Mouse (Mus musculus): ENCODE measurements around the gene Dync2h1.
"Not testable (repeated sequence)": the region's sequence is repeated elsewhere in the genome, so short reads cannot be mapped to it uniquely, and the experiment has no call there.

Dync2h1 gene

DNA sequence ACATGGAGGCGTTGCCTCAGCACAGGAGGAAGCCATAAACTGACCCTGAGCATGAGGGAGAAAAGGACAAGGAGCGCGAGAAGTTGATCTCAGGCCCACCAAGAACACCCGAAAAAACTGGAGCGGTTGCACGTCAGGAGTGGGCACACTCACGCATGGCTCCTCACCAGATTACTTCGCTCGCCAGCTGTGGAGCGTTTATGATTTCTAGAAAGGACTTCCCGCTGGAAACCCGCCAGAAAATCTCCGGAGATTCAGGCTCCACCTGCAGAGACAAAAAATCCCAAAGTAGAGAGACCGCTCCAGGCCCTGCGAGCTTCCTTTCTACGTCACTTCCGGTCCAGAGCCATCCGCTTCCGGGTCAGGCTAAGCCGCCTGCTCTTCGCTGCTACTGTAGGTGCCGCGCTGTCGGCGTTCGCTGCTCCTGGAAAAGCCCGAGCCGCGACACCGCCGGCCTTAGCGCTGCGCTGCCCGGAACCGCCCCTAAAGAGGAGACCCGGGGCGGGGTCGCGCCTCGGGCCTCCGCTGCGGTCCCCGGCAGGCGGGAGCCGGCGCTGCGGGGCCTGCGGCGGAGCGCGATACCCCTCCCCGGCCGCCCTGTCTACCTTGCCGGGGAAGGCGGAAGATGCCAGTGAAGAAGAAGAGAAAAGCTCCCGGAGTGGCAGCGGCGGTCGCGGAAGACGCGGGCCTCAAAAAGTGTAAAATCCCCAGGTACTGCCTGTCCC lies at the start of gene Dync2h1, which contains the start of gene Dcun1d5:
Gene Dync2h1 (minus strand): TSS at position 275 of the 725 bp plus-strand sequence.
Gene Dcun1d5 (plus strand): TSS at position 349 of the 725 bp plus-strand sequence.
- peak; percentile 94 for DNase-seq (ENCODE audit: low spot score)

DNA sequence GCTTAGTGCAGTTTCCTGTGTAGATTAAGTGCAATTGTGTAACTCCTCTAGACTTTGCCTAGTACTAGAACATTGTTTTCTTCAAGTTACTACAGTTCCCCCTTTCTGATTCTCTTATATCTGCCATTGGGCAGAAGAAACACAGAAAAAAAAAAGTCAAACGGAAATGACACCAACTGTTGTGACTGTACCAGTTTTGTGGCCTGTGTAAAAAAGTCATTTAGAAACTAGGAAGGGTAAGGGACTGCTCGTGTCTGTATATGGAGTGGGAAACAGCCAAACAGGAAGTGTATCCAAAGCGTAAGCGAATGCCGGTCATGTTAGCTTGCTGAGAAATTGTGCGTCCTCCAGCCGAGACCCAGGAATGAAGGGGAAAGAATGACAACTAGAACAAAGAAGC lies 37.2 kb upstream of the Dync2h1 start:
- no peak for DNase-seq (ENCODE audit: low spot score)

DNA sequence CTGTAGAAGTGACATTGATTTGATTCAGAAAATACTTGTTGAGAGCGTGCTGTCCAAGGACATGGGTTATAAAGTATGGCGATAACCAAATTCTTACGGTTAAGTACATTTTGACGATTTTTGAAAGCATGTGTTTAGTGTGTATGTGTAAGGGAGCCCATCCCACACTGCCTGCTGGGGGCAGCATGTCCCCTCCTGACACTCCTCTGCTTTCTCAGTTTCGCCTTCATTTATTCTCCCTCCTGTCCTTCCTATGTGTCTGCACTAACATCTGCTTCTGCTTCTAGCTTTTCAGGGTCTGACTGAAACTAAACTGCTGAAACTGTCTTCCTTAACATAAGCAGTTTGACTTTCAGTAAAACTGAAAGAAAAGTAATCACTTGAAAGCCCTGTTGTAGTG lies 36.8 kb upstream of the Dync2h1 start:
- DNase-seq (ENCODE audit: low spot score): no peak

DNA sequence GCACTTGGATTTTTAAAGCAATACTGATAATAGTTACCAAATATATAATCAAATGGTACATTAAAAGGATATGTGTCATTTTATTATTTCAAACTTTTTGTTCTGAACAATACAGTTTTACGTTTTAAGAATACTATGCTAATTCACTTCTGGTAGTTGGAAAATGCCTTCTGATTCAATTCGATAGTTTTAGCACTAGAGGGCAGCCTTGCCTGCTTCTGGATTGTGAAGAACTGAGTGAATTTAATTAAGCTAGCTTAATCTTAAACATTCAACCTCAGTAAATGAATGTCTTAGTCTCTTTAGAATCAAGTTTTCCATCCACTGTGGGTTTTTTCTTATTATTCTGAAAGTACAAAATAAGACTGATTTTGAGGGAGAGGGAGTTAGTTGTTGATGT lies 32.0 kb upstream of the Dync2h1 start:
- no peak for DNase-seq (ENCODE audit: low spot score)

DNA sequence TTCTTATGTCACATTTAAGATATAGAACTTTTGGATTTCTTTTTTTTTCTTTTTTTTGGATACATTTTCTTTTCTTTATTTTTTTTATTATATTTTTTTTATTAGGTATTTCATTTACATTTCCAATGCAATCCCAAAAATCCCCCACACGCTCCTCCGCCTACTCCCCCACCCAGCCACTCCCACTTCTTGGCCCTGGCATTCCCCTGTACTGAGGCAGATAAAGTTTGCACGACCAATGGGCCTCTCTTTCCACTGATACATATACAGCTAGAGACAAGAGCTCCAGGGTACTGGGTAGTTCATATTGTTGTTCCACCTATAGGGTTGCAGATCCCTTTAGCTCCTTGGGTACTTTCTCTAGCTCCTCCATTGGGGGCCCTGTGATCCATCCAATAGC lies 6.4 kb upstream of the Dync2h1 start:
- not testable (repeated sequence) for DNase-seq (ENCODE audit: low spot score)

DNA sequence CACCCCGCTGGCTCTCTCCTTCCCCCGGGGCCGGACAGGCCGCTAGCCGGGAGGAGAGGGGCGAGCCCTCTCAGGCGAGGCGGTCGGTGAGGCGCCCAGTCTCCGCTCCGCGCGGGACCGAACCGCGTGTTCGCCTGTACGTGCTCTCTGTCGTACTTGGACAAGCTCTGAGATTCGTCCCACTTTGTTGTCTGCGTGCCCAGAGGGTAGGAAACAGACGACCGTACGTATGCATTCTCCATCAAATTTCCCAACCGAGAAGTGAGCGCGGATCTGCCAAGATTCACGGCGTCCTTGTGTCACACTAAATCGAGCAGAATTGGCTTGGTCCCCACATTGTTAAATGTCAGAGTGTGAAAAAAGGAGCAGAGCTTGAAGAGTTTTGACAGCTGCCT lies 648 bp upstream of the Dync2h1 start:
- DNase-seq (ENCODE audit: low spot score): peak; percentile 60

DNA sequence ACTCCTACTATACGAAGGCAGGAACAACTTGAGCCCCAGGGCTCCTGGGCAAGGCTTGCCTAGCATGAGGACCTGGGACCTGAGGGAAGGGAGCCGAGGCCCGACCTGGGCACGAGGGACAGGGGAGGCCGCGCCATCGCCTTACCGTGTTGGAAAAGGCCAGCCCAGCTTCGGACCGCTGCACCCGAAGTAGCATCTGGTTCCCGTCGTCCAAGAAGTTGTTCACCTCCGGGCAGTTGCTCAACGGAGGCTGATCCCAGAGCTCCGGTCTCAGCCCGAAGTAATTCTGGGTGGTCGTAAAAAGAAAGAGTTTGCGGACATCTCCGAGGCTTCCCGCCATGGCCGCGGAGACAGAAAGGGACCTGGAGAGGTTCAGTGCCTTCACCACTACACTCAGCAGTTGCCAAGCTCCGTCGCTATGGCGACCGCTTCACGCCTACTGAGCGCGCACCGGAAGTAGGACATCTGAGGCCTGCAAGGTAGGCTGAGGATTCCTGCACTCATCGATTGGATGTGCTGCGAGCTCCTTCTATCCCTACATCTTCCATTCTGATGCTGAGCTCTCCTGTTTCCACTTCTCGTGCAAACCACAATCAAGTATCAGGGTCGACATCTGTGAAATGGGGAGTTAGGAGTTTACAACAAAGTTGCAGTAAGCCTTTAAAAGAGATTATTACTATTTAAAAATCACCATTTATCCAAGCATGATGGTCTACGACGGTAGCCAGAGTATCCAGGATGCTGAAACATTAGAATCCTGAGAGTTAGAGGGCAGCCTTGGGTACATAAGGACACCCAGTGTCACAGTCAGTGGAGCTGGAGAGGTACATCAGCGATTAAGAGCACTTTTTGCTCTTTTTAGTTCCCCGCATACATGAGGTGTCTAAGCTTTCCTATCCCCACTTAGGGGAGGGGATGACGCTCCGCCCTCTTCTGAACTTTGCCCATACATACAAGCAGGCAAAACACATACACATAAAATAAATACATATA lies 7.3 kb downstream of the Dync2h1 start:
- peak; percentile 90 for DNase-seq (ENCODE audit: low spot score)

DNA sequence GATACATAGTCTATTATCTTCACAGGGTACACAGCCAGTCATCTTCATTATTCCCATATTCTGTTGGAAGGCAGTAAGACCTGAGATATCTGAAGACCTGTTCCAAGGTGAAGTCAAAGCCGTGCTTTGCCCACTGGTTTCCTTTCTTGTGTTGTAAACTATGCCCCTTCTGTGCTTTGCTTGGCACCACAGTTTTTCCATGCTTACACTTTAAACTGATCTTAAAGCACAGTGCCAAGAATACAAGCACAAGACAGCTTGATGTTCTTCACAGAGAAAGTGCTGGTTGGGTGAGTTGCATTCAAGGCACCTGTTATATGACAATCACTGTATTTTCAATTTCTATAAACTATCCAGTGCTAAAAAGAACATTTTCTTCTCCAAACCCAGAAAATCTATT lies 10.5 kb downstream of the Dync2h1 start:
- DNase-seq (ENCODE audit: low spot score): no peak

DNA sequence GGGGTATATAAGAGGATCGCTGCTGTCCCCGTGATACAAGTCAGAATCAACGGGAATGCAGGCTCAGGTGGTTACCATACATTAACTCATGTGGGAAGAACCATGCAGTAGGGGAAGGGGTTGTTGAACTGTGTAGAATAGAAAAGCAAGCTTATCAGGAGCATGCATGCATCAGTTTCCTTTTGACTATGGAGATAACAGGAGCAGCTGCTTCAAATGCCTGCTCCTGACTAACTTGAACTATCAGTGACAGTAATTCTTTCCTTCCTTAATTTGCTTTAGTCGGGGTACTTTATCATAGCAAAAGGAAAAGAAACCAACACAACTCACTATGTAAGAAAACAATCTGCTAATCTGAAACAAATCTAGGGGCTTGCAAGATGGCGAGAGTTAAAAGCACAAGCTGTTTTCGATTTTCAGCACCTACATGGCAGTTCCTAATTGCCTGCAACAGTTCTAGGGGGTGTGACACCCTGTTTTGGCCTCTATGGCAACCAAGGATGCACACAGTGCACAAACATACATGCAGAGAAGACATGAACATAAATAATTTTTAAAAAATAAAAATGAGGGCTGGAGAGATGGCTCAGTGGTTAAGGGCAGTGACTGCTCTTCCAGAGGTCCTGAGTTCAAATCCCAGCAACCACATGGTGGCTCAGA lies 16.8 kb downstream of the Dync2h1 start:
- no peak for DNase-seq (ENCODE audit: low spot score)

DNA sequence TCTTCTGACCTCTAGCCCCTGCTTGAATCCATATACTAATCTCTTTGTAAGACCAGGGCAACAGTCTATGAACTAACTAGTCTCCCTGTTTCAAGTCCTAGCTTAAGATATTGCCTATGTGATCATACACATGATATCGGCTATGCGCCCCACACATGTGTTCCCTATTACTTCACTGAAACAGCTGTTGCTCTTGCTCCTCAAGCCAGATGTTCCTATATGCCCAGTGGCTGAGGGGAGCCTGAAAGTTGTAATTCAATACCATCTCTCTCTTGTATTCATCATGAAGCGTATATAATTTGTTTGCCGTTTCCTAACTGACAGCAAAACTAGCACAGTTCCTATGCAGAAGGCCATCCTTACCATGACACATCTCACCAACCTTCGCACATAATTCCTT lies 23.6 kb downstream of the Dync2h1 start:
- DNase-seq (ENCODE audit: low spot score): no peak

DNA sequence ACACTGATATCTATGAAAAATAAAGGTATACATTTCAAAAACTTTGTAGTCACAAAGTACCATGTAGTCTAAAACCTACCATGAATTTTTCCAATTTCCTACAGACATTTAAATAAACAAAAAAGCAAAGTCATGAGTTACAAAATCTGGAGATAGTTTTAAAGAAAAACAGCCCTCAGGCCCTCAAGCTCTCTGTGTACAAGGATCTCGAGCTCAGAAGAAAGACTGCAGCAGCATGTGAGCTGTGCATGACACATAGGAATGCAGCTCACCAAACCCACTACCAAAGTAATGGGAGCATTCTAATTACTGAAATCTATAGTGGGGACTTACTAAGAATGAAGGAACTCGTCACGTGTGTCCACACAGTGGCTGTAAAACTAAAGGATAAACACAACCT lies 24.5 kb downstream of the Dync2h1 start:
- DNase-seq (ENCODE audit: low spot score): no peak

DNA sequence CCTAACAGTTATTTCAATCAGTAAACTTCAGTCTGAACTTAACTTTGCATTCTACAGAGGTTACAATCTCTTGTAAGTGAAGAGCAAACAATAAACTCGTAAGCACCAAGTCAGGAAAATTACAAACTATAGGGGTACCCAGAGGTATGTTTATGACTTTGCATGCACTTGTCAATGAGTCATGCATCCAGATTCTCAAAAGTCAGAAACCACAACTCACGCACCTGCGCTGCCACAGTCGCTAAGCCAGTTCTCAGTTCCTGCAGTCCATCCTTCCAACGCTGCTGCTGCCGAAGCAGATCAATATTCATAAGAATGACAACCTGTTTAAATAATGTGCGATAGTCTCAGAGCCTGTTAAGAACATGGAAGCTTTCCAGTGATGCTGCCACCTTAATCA lies 25.6 kb downstream of the Dync2h1 start:
- no peak for DNase-seq (ENCODE audit: low spot score)

DNA sequence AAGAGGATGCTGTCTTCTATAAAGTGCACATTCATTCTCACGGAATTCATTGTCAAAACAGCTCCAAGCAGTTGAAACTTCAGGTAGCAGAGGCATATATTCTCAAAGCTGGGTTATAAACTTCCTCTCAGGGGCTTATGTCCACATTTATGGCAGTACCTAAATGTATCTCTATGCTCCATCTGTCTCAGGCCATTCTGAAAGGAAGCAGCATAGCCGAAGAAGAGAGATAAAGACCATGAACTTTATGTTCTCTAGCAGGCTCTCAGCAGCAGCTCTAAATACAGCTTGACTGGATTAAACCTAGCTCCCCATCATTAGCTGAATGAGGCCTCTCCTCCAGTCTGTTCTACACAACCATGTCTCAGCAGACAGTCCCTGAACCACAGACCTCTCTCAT lies 29.9 kb downstream of the Dync2h1 start:
- no peak for DNase-seq (ENCODE audit: low spot score)

DNA sequence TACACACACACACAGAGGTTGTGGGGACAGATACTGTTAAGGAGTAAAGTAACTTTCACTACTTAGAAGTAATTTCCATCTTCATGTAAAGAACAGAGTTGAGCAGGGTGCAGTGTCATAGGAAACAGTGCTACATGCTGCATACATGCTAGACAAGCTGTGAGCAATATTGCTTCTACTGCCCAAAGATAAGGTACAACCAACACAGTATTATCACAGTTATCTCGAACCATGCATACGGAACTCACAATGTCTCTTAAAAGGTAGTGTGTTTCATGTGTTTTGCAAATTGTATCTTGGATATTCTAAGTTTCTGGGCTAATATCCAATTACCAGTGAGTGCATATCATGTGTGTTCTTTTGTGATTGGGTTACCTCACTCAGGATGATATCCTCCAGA lies 61.4 kb downstream of the Dync2h1 start:
- DNase-seq (ENCODE audit: low spot score): no peak

DNA sequence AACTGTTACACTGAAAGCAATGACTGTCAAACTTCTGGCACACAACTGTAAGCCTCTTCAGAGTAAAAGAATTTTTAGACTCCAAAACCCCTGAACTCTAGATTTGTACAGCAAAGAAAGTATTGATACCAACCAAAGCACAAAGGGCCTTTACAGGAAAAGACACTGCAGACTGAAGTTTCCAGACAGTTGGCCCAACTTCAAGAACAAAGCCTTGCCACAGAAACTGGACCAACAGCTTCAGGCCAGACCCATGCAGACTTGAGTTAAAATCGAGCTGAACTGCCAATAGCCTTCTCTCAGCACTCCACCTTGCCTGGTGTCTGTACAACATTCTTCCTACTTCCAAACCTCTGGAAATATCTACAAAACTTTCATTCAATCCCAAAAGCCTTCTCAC lies 74.1 kb downstream of the Dync2h1 start:
- no peak for DNase-seq (ENCODE audit: low spot score)

DNA sequence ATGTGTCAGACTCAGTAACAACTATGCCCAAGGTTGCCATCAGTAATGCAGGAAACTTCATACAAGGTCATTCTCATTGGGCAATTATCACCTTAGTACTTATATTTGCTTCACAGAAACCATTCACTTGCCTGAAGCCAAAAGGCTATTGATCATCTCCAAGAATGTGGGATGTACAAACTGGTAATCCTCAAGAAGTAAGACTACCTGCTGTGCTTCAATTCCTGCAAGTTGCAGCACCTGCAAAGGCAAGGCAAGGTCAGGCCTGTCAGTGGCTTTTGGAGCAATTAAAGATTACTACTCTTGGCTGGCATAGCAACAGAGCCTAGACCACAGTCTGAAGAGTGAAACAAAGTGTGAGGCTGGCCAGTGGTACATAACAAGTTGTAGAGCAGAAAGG lies 82.9 kb downstream of the Dync2h1 start:
- DNase-seq (ENCODE audit: low spot score): no peak

DNA sequence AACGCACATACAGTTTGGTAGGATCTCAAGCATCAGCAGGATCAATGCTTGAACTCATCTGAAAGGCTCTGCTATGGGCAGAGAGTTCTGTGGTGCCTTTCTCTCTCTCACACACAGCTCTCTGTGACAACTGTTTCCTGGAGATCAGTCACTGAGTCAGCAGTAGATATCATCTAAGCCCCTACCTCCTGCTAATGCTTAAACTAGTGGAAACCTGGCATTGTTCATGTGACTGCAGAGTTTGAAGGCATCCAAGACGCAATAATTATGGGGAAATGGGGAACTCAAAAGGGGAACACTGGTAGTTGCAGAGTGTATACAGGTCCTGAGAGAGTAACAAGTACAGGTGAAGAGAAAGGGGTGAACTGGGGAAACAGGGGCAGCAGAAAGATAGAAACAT lies 109.6 kb downstream of the Dync2h1 start:
- DNase-seq (ENCODE audit: low spot score): no peak

DNA sequence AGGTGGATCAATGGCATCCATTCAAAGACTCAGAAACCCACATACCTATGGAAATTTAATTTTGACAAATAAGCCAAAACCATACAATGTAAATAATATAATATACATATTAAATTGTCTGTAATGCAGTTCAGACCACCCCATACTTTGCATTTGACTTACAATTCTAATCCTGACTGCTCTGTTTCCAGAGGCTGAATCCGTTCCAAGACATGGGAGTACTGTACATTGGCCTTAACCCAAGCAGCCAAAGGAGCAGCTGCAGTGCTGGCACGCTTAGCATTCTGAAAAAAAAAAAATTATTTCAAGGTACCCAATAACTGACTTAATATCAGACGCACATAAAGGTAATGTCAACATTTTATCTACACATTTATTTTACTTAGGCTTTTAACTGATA lies 113.4 kb downstream of the Dync2h1 start:
- no peak for DNase-seq (ENCODE audit: low spot score)

DNA sequence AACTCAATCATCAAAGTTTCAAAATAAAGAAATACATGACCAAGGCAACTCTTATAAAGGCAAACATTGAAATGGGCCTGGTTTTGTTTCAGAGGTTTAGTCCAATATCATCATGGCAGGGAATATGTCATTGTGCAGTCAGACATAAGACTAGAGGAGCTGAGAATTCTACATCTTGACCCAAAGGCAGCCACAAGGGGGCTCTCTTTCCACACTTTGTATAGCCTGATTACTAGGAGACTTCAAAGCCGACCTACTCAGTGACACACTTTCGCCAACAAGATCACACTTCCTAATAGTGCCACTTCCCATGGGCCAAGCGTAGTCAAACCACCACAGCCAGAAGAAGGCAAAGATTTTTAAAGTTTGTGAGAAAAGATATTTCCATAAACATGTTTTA lies 133.7 kb downstream of the Dync2h1 start:
- DNase-seq (ENCODE audit: low spot score): peak; percentile 53

DNA sequence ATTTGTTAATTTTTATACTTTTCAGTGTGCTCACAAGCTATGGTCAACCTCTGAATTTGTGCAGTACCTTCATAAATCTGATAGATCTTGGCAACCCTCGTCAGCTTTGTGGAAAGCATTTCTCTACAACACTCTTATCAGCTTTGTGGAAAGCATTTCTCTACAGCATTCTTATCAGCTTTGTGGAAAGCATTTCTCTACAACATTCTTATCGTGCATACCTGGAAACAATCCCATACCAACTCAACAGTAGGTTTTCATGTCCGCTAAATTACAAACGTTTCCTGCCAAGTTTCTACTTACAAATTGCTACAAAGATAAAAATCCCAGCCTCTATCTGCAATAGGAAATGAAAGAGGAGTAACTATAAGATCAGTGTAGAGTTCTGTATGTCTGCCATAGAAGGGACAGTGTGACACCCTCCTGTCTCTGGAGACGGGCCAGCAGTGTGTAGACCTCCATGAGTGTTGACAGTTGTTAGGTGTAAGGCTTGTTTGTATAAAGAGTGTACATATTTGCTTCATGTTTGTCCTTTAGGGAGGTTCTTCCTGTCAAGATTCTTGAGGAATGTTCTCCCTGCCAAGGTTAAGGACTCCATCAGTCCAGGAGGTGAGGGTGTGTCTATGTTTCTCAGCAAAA lies 141.5 kb downstream of the Dync2h1 start:
- DNase-seq (ENCODE audit: low spot score): no peak

DNA sequence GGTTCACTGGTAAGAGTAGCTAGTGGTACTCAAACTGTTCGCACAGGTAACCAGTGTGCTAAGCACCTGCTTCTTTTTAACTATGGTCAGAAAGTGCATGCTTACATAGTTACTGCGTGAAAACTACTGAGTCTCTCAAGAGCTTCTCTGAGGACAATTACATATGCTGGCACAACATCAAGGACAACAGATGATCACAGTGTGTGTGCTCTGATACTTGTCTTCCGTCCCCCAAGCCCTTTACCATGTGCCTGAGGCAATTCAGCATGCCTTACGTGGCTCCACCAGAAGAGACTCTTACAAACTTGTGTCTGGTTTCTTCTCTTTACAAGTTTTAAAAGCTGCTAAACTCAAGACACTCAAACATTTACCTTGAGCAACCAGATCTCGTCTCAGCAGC lies 143.0 kb downstream of the Dync2h1 start:
- no peak for DNase-seq (ENCODE audit: low spot score)

DNA sequence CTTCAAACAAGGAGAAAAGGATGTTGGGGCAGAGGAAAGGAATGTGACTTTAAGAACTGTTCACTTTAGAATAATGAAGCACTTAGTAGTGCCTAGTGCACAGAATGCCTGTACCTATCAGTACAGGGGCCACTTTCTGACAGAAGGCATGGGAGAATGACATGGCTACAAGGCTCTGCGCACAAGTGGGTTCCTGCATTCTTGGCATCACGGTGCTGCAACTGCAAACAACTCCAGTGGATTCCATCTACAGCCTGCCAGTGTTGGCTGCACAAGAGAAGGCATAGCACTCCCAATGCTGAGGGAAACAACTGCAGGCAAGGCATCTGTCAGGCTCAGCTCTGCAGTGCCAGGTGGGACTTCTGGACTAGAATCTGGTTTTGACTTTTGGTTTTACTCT lies 151.7 kb downstream of the Dync2h1 start:
- no peak for DNase-seq (ENCODE audit: low spot score)

All from testis, postnatal 10 days (tissue).